Mouse (Mus musculus) skeletal muscle tissue, adult 2 months (tissue): ENCODE measurements around the gene Pdk1.
"Not testable (repeated sequence)": the region's sequence is repeated elsewhere in the genome, so short reads cannot be mapped to it uniquely, and the experiment has no call there.

ENCODE experiments used
- DNase-seq: peaks from one replicate; pipeline ENCODE4 v3.0.0-alpha.2; 2012; ENCODE audit warnings: low read depth, low spot score

Gene Pdk1

GRCm38 (mm10) chr2:71874422-71874821 is 1.4 kb downstream of the Pdk1 start:
- no peak for DNase-seq

DNA sequence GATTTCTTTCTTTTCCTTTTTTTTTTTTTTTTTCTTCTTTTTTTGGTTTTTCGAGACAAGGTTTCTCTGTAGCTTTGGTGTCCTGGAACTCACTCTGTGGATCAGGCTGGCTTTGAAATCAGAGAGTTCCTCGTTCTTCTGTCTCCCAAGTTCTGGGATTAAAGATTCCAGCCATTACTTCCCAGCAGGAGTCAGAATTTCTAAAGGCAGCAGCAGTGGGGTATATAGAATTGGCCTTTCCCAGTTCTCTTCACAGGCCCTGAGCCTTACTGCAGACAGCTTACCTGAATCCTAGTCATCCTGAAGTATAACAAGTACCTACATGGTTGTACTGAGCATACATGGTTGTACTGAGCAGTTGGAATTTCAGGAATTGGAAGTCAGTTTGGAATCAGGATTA is 1.8 kb downstream of the Pdk1 start:
- DNase-seq = no peak

DNA sequence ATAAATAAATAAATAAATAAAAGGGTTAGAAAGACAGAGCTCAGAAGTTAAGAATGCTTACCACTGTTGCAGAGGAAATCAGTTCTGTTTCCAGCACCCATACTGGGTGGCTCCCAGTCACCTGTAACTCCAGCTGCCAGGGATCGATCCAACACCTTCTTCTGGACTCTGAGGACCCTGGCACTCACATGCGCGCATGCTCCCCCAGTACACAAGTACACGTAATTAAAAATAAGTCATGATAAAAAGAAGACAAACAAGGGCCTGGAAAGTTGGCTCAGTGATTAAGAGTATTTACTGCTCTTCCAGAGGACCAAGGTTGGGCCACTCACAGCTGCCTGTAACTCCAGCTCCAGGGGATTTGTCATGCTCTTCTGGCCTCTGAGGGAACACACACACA is 4.8 kb downstream of the Pdk1 start:
- DNase-seq = no peak

- no peak for DNase-seq
Measured at GRCm38 (mm10) chr2:71878441-71878840, 5.4 kb downstream of the Pdk1 start.

DNA sequence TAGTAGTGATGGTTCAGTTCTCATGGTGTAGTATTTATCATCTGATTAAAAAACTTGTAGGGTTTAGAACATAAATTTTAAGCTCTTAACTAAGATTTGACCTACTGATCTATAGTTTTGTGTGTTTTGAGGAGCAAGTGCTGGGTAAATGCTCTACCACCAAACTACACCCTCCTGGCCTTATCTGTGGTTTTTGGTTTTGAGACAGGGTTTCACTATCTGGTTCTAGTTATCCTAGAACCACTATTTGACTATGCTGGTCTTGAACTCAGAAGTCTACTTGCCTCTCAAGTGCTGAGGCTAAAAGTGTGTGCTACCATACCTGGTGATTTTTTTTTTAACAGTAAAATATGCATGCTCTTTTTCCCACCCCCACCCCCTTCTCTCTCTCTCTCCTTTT is 5.9 kb downstream of the Pdk1 start:
- DNase-seq = no peak

- no peak for DNase-seq
Measured at GRCm38 (mm10) chr2:71882914-71883651, 10.1 kb downstream of the Pdk1 start.

- no peak for DNase-seq
Measured at GRCm38 (mm10) chr2:71887269-71887668, 14.2 kb downstream of the Pdk1 start.

- no peak for DNase-seq
Measured at GRCm38 (mm10) chr2:71888437-71888836, 15.4 kb downstream of the Pdk1 start.

DNA sequence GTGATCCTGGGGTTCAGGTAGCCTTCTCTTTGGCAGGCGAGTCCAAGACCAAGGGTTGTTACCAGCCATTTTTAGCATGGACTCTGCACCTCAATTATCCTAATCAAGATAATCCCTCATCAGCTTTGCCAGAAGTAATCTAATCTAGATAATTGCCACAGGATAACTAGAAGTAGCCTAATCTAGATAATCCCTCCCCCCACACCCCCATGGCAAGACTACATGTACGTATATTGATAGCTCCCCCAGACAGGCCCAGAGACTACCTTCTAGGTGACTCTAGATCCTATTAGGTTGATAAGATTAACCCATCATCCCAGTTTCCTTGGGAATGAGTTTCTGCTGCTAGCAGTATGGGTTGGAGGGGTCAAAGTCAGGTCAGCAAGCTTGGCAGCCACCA is 18.5 kb downstream of the Pdk1 start:
- no peak for DNase-seq

DNA sequence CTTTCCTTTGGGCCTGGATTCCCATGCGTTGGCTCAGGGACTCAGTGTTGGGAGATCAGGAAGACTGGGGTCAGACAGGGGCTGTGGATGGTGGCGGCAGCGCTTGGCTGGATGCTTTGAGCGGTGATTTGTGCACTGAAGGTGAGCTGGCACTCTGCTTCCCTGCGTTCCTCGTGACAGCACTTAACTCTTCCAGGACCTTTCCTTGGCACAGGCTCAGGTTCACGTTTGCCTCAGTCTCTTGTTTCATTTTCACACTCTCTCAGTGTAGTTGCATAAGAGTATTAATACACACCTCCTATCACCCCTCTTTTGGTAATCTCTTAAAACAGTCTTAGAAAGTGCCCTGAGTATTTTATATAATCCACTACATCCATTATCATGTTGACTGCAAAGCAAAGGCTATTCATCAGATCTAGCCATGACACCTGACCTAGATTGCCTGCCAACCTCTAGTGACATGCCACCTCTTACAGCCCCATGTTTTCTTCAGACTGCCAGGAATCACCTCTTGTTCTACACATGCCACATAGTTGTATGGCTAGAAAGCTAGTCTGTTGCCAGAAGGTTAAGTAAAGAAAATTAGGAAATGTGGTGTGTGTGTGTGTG is 19.8 kb downstream of the Pdk1 start:
- DNase-seq = no peak

GRCm38 (mm10) chr2:71895596-71896286 is 22.7 kb downstream of the Pdk1 start:
- no peak for DNase-seq

- DNase-seq = no peak
Measured at GRCm38 (mm10) chr2:71897420-71897819, 24.4 kb downstream of the Pdk1 start.

DNA sequence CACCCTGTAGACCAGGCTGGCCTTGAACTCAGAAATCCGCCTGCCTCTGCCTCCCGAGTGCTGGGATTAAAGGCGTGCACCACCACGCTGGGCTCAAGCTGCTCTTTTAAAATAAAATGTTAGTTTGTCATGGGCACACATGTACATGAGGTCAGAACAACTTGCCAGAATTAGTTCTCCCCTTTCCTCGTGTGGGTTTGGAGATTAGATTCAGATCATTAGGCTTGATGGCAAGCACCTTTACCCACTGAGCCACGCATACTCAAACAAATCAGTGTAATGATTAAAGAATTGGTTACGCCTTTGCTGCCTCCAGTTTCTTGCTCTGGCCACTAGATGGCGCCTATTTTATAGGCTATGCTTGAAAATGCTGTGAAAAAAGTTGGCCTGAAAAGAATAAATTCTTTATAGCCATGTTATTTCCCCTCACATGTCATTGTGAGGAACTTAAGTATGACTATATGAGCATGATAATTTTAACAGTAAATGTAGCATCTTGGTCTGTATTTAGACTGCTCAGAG is 25.4 kb downstream of the Pdk1 start:
- peak; percentile 11 for DNase-seq

DNA sequence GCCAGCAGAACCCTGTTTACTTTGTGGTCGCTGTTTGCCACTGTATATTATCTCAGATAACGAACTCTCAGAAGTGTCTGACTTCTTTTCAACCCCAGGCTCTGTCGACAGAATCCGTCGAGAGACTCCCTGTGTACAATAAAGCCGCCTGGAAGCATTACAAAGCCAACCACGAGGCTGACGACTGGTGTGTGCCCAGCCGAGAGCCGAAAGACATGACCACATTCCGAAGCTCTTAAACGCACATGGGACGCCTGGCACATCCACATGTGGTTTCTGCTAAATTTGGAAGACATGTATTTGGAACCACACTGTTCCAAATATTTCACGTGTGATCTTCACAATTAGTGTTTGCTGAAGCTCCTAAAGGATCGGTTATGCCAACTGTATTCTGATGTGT is 26.9 kb downstream of the Pdk1 start:
- no peak for DNase-seq

DNA sequence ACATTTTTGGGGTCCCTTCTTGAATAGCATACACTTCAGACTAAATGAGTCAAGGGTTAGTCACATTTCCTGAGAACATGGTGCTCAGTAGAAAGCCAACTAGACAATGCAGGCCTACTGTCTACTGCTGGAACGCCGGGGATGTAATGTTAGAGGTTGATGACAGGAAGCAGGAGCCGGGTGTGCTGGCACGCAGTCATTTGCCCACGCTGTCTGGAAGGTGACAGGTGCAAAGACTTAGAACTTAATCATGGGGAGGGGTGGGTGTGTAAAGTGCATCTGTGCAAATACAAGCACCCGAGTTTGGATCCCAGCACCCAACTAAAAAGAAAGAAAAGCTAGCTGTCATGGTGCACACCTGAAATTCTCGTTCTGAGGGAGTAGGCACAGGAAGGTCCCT is 32.1 kb downstream of the Pdk1 start:
- no peak for DNase-seq

- DNase-seq = not testable (repeated sequence)
Measured at GRCm38 (mm10) chr2:71906356-71906755, 33.3 kb downstream of the Pdk1 start.

DNA sequence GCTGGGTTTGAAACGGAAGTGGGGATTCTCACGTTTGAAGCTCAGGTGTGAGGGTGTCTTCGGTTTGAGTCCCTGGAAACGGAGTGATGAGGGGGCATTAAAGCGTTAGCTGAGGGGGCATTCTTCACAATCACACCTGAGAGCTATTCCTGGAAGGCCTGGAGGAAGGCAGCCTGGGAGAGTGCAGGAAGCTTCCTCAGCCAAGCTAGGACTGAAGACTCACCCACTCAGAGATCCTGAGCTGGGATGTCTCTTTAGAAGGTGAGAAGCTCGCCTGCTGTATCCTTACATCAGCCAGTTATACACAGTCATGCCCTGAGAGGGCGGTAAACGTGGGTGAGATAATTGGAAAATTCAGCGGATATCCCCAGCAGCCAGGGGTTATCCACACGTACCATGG is 40.9 kb downstream of the Pdk1 start:
- DNase-seq = no peak

GRCm38 (mm10) chr2:71919227-71919647 is 46.2 kb downstream of the Pdk1 start:
- peak; percentile 48 for DNase-seq

DNA sequence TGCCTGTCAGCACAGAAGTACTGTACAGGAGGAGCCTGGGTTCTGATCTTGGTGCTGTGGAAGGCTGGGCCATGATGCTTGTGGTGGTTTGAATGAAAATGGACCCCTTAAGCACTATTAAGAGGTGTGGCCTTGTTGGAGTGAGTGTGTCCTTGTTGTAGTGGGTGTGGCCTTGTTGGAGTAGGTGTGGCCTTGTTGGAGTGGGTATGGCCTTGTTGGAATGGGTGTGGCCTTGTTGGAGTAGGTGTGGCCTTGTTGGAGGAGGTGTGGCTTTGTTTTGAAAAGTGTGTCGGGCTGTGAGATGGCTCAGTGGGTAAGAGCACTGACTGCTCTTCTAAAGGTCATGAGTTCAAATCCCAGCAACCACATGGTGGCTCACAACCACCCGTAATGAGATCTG is 51.9 kb downstream of the Pdk1 start:
- not testable (repeated sequence) for DNase-seq

DNA sequence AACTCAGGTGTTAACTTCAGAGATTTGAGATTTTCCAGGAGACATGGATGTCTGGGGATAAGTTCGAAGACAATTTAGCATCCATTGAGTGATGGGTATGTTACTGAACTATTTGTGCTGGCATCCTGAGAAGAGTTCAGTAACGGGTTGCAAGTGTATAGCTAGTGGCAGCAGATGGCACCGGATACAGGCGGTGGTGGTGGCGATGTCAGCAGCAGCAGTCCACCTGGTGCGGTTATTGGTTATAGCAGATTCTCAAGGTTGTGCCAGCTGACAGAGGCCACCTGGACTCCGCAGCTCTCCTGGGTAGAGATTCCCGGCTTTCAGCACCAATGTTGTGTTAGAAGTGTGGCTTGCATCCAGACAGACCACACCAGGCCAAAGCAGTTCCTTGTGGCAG is 61.0 kb downstream of the Pdk1 start:
- no peak for DNase-seq

- DNase-seq = no peak
Measured at GRCm38 (mm10) chr2:71936711-71937110, 63.7 kb downstream of the Pdk1 start.

- DNase-seq = no peak
Measured at GRCm38 (mm10) chr2:71937649-71938308, 64.8 kb downstream of the Pdk1 start.
